Mouse (Mus musculus): ENCODE results near the gene Gm49361. TPM values are rescaled to one million over a fixed set of nuclear protein-coding genes. Genes with fewer than 3 reads are reported as not detected.

The Gm49361 gene
- total and polyA plus RNA-seq, 3 experiments, result not detected

- H3K4me1 ChIP-seq (ENCODE audit: insufficient read depth, low read depth, low read length), result no peaks in the 10 kb centered on the region
- ATAC-seq (ENCODE audit: extremely low read depth, insufficient number of reproducible peaks, low FRiP score, poor library complexity, severe bottlenecking), result no peak
Observed at GRCm38 (mm10) chr14:57737089-57737488, 8.8 kb downstream of the Gm49361 start.

GRCm38 (mm10) chr14:57736141-57736540 is 9.8 kb downstream of the Gm49361 start:
- H3K27me3 ChIP-seq (ENCODE audit: insufficient read depth, low read length), result peaks cover 17% of the 10 kb centered on the region; the same call in 1 of the 2 replicates
- TF ChIP-seq GATA2 (IDR thresholded peaks at IDR 0.05; ENCODE audit: borderline replicate concordance, low read depth, low read length), result no peak
- TF ChIP-seq POLR2AphosphoS5 (IDR thresholded peaks at IDR 0.05; ENCODE audit: insufficient replicate concordance, low read depth, low read length), result no peak
- TF ChIP-seq CTCF (IDR thresholded peaks at IDR 0.05; ENCODE audit: low read depth, low read length), result no peak
- no peak for TF ChIP-seq TAL1 (conservative IDR thresholded peaks at IDR 0.05; ENCODE audit: low read depth, low read length)
- no peak for TF ChIP-seq GATA1 (IDR thresholded peaks at IDR 0.05; ENCODE audit: borderline replicate concordance, low read length)
- no peaks in the 10 kb centered on the region for H3K4me1 ChIP-seq (ENCODE audit: insufficient read depth, low read depth, low read length)
- H3K9me3 ChIP-seq (replicated peaks), result no peaks in the 10 kb centered on the region
- no peaks in the 10 kb centered on the region for H3K36me3 ChIP-seq (replicated peaks)
- no peak for ATAC-seq (ENCODE audit: extremely low read depth, insufficient number of reproducible peaks, low FRiP score, poor library complexity, severe bottlenecking)
- no peak overlapping the region for H3K4me3 ChIP-seq (ENCODE audit: low read depth, low read length)
- DNase-seq (ENCODE audit: low spot score), result no peak

More at GRCm38 (mm10) chr14:57737089-57737488, 8.8 kb downstream of the Gm49361 start:
- DNase-seq (ENCODE audit: low spot score), result no peak
- Histone ChIP-seq H3K9me3 (replicated peaks) (no peaks in the 10 kb centered on the region), H3K4me3 (ENCODE audit: low read depth, low read length) (no peak overlapping the region), H3K36me3 (replicated peaks) (no peaks in the 10 kb centered on the region), H3K27me3 (ENCODE audit: insufficient read depth, low read length) (peaks cover 17% of the 10 kb centered on the region; the same call in 1 of the 2 replicates)
- TF ChIP-seq CTCF (IDR thresholded peaks at IDR 0.05; ENCODE audit: low read depth, low read length) (no peak), GATA1 (IDR thresholded peaks at IDR 0.05; ENCODE audit: borderline replicate concordance, low read length) (no peak), GATA2 (IDR thresholded peaks at IDR 0.05; ENCODE audit: borderline replicate concordance, low read depth, low read length) (no peak), TAL1 (conservative IDR thresholded peaks at IDR 0.05; ENCODE audit: low read depth, low read length) (no peak), POLR2AphosphoS5 (IDR thresholded peaks at IDR 0.05; ENCODE audit: insufficient replicate concordance, low read depth, low read length) (no peak)

DNA sequence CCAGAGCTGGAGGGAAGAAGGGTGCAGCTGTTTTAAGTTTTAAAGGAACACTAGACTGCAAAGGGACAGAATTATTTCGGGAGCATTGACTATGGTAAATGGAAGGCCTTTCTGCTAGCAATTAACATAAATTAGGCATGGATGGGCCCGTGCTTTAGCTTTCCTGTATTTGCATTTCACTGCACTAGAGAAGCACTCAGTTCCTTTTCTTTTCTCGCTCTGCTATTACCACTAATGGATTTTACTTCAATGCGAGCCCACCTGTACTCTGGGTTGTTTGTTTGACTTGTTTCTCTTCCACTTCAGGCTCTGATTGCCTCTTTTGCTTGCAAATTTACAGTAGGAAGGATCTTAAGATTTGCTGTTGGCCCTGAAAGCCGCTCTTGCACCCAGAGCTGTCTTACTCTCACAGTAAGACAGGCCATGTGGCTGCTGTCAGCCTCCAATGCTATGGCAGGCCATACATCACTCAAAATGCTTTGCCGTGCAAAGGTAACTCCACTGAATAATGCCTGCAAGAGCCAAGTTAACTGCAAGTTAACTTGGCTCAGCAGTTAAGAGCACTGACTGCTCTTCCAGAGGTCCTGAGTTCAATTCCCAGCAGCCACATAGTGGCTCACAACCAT is 13.1 kb downstream of the Gm49361 start:
- Histone ChIP-seq H3K4me1 (ENCODE audit: insufficient read depth, low read depth, low read length) (no peaks in the 10 kb centered on the region), H3K9me3 (replicated peaks) (no peaks in the 10 kb centered on the region), H3K27me3 (ENCODE audit: insufficient read depth, low read length) (peaks cover 14% of the 10 kb centered on the region; the same call in 1 of the 2 replicates), H3K36me3 (replicated peaks) (no peaks in the 10 kb centered on the region), H3K4me3 (ENCODE audit: low read depth, low read length) (no peak overlapping the region)
- DNase-seq (ENCODE audit: low spot score), result no peak
- TF ChIP-seq GATA2 (IDR thresholded peaks at IDR 0.05; ENCODE audit: borderline replicate concordance, low read depth, low read length) (no peak), POLR2AphosphoS5 (IDR thresholded peaks at IDR 0.05; ENCODE audit: insufficient replicate concordance, low read depth, low read length) (no peak), GATA1 (IDR thresholded peaks at IDR 0.05; ENCODE audit: borderline replicate concordance, low read length) (no peak), CTCF (IDR thresholded peaks at IDR 0.05; ENCODE audit: low read depth, low read length) (no peak), TAL1 (conservative IDR thresholded peaks at IDR 0.05; ENCODE audit: low read depth, low read length) (no peak)
- ATAC-seq (ENCODE audit: extremely low read depth, insufficient number of reproducible peaks, low FRiP score, poor library complexity, severe bottlenecking), result no peak

DNA sequence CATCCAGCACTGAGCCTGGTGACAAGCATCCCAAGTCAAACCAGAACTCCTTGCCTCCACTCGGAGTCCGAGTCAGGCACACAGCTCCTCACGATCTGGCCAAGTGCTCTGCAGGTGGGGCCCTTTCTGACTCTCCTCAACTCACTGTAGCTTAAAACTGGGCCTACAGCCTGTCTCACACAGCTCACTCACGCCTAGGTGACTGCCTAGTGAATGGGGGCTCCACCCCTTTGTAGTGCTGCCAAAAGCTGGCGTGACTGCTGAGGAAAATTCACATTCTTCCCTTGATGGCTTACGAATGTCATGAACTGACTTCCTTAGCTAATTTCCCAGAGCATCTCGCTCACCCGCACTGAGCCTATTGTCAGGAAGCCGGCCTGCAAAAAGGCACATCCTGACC is 15.4 kb downstream of the Gm49361 start:
- no peaks in the 10 kb centered on the region for H3K4me1 ChIP-seq (ENCODE audit: insufficient read depth, low read depth, low read length)
- TF ChIP-seq CTCF (IDR thresholded peaks at IDR 0.05; ENCODE audit: low read depth, low read length) (no peak), GATA1 (IDR thresholded peaks at IDR 0.05; ENCODE audit: borderline replicate concordance, low read length) (no peak), POLR2AphosphoS5 (IDR thresholded peaks at IDR 0.05; ENCODE audit: insufficient replicate concordance, low read depth, low read length) (no peak), GATA2 (IDR thresholded peaks at IDR 0.05; ENCODE audit: borderline replicate concordance, low read depth, low read length) (no peak), TAL1 (conservative IDR thresholded peaks at IDR 0.05; ENCODE audit: low read depth, low read length) (no peak)
- peaks cover 14% of the 10 kb centered on the region; the same call in 1 of the 2 replicates for H3K27me3 ChIP-seq (ENCODE audit: insufficient read depth, low read length)
- DNase-seq (ENCODE audit: low spot score) (no peak), ATAC-seq (ENCODE audit: extremely low read depth, insufficient number of reproducible peaks, low FRiP score, poor library complexity, severe bottlenecking) (no peak)
- H3K4me3 ChIP-seq (ENCODE audit: low read depth, low read length), result no peak overlapping the region
- H3K36me3 ChIP-seq (replicated peaks), result no peaks in the 10 kb centered on the region
- H3K9me3 ChIP-seq (replicated peaks), result no peaks in the 10 kb centered on the region

- H3K4me3 ChIP-seq (ENCODE audit: low read depth, low read length), result no peak overlapping the region
- ATAC-seq (ENCODE audit: extremely low read depth, insufficient number of reproducible peaks, low FRiP score, poor library complexity, severe bottlenecking) (no peak), DNase-seq (ENCODE audit: low spot score) (no peak)
- peaks cover 14% of the 10 kb centered on the region; the same call in 1 of the 2 replicates for H3K27me3 ChIP-seq (ENCODE audit: insufficient read depth, low read length)
- no peak for TF ChIP-seq CTCF (IDR thresholded peaks at IDR 0.05; ENCODE audit: low read depth, low read length)
- TF ChIP-seq TAL1 (conservative IDR thresholded peaks at IDR 0.05; ENCODE audit: low read depth, low read length), result no peak
- TF ChIP-seq POLR2AphosphoS5 (IDR thresholded peaks at IDR 0.05; ENCODE audit: insufficient replicate concordance, low read depth, low read length), result no peak
- no peak for TF ChIP-seq GATA2 (IDR thresholded peaks at IDR 0.05; ENCODE audit: borderline replicate concordance, low read depth, low read length)
- no peak for TF ChIP-seq GATA1 (IDR thresholded peaks at IDR 0.05; ENCODE audit: borderline replicate concordance, low read length)
- H3K36me3 ChIP-seq (replicated peaks), result no peaks in the 10 kb centered on the region
- H3K4me1 ChIP-seq (ENCODE audit: insufficient read depth, low read depth, low read length), result no peaks in the 10 kb centered on the region
- no peaks in the 10 kb centered on the region for H3K9me3 ChIP-seq (replicated peaks)
Observed at GRCm38 (mm10) chr14:57729975-57730499, 15.9 kb downstream of the Gm49361 start.

- Histone ChIP-seq H3K36me3 (replicated peaks) (no peaks in the 10 kb centered on the region), H3K9me3 (replicated peaks) (no peaks in the 10 kb centered on the region), H3K4me3 (ENCODE audit: low read depth, low read length) (no peak overlapping the region), H3K4me1 (ENCODE audit: insufficient read depth, low read depth, low read length) (no peaks in the 10 kb centered on the region), H3K27me3 (ENCODE audit: insufficient read depth, low read length) (peaks cover 16% of the 10 kb centered on the region)
- ATAC-seq (ENCODE audit: extremely low read depth, insufficient number of reproducible peaks, low FRiP score, poor library complexity, severe bottlenecking), result no peak
- no peak for TF ChIP-seq TAL1 (conservative IDR thresholded peaks at IDR 0.05; ENCODE audit: low read depth, low read length)
- TF ChIP-seq CTCF (IDR thresholded peaks at IDR 0.05; ENCODE audit: low read depth, low read length), result no peak
- TF ChIP-seq POLR2AphosphoS5 (IDR thresholded peaks at IDR 0.05; ENCODE audit: insufficient replicate concordance, low read depth, low read length), result no peak
- no peak for TF ChIP-seq GATA2 (IDR thresholded peaks at IDR 0.05; ENCODE audit: borderline replicate concordance, low read depth, low read length)
- TF ChIP-seq GATA1 (IDR thresholded peaks at IDR 0.05; ENCODE audit: borderline replicate concordance, low read length), result no peak
- no peak for DNase-seq (ENCODE audit: low spot score)
Observed at GRCm38 (mm10) chr14:57729364-57729763, 16.5 kb downstream of the Gm49361 start.

Data from G1E (cell line).